Mouse (Mus musculus) myocyte (in vitro differentiated cells): Measurements from ENCODE around the gene 4930507D05Rik. TPM values are rescaled to one million over a fixed set of nuclear protein-coding genes. Genes with fewer than 3 reads are reported as not detected.
A peak's percentile ranks its signal among the peaks of the same experiment; 100 is the strongest.
"Not testable (repeated sequence)": the region's sequence is repeated elsewhere in the genome, so short reads cannot be mapped to it uniquely, and the experiment has no call there.

Source experiments
- H3K27me3 ChIP-seq: one replicate; pipeline ENCODE4 v1.6.1; 2011; ENCODE audit not compliant: control insufficient read depth, insufficient read depth, insufficient read length
- H3K36me3 ChIP-seq: one replicate; pipeline ENCODE4 v1.6.1; 2011; ENCODE audit not compliant: control insufficient read depth, insufficient read depth
- H3K4me2 ChIP-seq: one replicate; pipeline ENCODE4 v1.6.1; 2011; ENCODE audit warnings: low read depth, control low read depth
- H3K4me3 ChIP-seq: one replicate; pipeline ENCODE4 v1.5.1; 2011; ENCODE audit warnings: mild to moderate bottlenecking, control low read depth, moderate library complexity
- H3K79me2 ChIP-seq: one replicate; pipeline ENCODE4 v1.6.1; 2011; ENCODE audit not compliant: control insufficient read depth, insufficient read depth
- H3ac ChIP-seq: one replicate; pipeline ENCODE4 v1.6.1; 2011; ENCODE audit not compliant: control insufficient read depth, insufficient read length
- CEBPB ChIP-seq: IDR thresholded peaks from 2 replicates; pipeline ENCODE4 v1.6.1; 2011; ENCODE audit warnings: mild to moderate bottlenecking, moderate library complexity; ENCODE audit not compliant: poor library complexity, insufficient read depth, severe bottlenecking
- E2F4 ChIP-seq: IDR thresholded peaks from one replicate; pipeline ENCODE4 v1.6.1; 2011; ENCODE audit warnings: mild to moderate bottlenecking, control low read depth, moderate library complexity; ENCODE audit not compliant: insufficient read depth
- MAX ChIP-seq: IDR thresholded peaks from one replicate; pipeline ENCODE4 v1.6.1; 2011; ENCODE audit warnings: low read depth, mild to moderate bottlenecking, control low read depth
- MYOD1 ChIP-seq, 3 experiments: IDR thresholded peaks; one replicate each; pipeline ENCODE4 v1.6.1; 2011; ENCODE audit warnings: control low read depth in 2 of 3, low read depth in 2 of 3, mild to moderate bottlenecking in 2 of 3, moderate library complexity in 1 of 3; ENCODE audit not compliant: insufficient read length in 2 of 3, control insufficient read depth in 1 of 3
- MYOG ChIP-seq, 3 experiments: IDR thresholded peaks; one replicate each; pipeline ENCODE4 v1.6.1; 2011; ENCODE audit warnings: control low read depth in 2 of 3, low read depth in 2 of 3, mild to moderate bottlenecking in 2 of 3; ENCODE audit not compliant: insufficient read length in 2 of 3, control insufficient read depth in 1 of 3, insufficient read depth in 1 of 3
- POLR2A ChIP-seq: IDR thresholded peaks from one replicate; pipeline ENCODE4 v1.6.1; 2011; ENCODE audit warnings: low read depth, mild to moderate bottlenecking, control low read depth, moderate library complexity; ENCODE audit not compliant: insufficient read length
- POLR2AphosphoS2 ChIP-seq: IDR thresholded peaks from one replicate; pipeline ENCODE4 v1.6.1; 2011; ENCODE audit warnings: low read depth, control low read depth; ENCODE audit not compliant: insufficient read length
- REST ChIP-seq: IDR thresholded peaks from one replicate; pipeline ENCODE4 v1.6.1; 2011; ENCODE audit warnings: mild to moderate bottlenecking, control low read depth, moderate library complexity; ENCODE audit not compliant: insufficient read depth, insufficient read length
- SRF ChIP-seq: IDR thresholded peaks from one replicate; pipeline ENCODE4 v1.6.1; 2011; ENCODE audit warnings: low read depth; ENCODE audit not compliant: control insufficient read depth, insufficient read length
- TCF12 ChIP-seq: IDR thresholded peaks from one replicate; pipeline ENCODE4 v1.6.1; 2011; ENCODE audit warnings: mild to moderate bottlenecking, control low read depth; ENCODE audit not compliant: poor library complexity, insufficient read depth, severe bottlenecking
- TCF3 ChIP-seq: IDR thresholded peaks from one replicate; pipeline ENCODE4 v1.6.1; 2011; ENCODE audit warnings: low read depth, control low read depth; ENCODE audit not compliant: insufficient read length
- USF1 ChIP-seq: IDR thresholded peaks from one replicate; pipeline ENCODE4 v1.6.1; 2011; ENCODE audit warnings: low read depth, mild to moderate bottlenecking, control low read depth, moderate library complexity
- polyA plus RNA-seq: library from polyadenylated mRNA; unstranded; fragments of >200 nt; fragmentation: generic; extraction: Trizol; gene quantifications from one replicate; pipeline ENCODE4 v1.2.1, GENCODE M21; 2012; ENCODE audit warnings: missing spikeins

Gene 4930507D05Rik
- polyA plus RNA-seq, 1 experiment: 0.20 TPM

DNA sequence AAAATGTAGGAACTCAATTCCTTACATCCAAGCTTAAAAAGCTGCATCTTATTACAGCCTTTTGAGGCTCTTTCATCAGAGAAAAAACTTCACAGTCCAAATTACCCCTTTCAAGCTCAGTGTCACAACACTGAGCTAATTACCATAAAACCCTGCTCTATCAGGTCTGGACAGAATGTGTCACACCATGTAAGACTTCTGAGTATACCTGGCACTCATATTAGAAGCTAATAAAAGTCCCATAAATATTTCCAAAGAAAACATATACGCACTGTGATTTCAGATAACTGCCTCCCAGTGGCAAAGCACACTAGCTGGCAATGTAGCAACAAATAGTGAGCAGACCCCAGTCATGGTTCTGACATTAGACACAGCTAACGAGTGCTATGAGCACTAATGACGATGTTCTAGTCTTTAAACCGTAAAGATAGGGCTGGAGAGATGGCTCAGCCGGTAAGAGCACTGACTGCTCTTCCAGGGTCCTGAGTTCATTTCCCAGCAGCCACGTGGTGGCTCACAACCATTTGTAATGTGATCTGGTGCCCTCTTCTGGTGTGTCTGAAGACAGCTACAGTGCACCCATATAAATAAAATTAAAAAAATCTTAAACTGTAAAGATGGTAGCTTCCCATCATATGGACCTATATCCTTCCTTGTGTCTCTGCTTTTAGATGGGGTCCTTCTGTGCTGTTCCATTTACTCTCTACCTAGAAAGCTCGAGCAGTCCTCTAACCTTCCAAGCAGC lies 32.0 kb downstream of the 4930507D05Rik start:
- no peak overlapping the region for H3K4me3 ChIP-seq
- no peak overlapping the region for H3ac ChIP-seq
- H3K4me2 ChIP-seq: no peak overlapping the region
- peaks cover 5% of the 10 kb centered on the region for H3K36me3 ChIP-seq
- TF ChIP-seq SRF (no peak), E2F4 (no peak), MYOG (IDR thresholded peaks at IDR 0.05; ENCODE audit: control insufficient read depth in 1 of 3, insufficient read depth in 1 of 3, insufficient read length in 2 of 3, low read depth in 2 of 3) (no peak), TCF12 (no peak), REST (no peak), POLR2AphosphoS2 (no peak), TCF3 (no peak), MYOD1 (IDR thresholded peaks at IDR 0.05; ENCODE audit: control insufficient read depth in 1 of 3, insufficient read length in 2 of 3, low read depth in 2 of 3) (no peak), CEBPB (no peak), MAX (no peak), POLR2A (no peak), USF1 (no peak)
- H3K27me3 ChIP-seq: no peaks in the 10 kb centered on the region
- peaks cover 82% of the 10 kb centered on the region for H3K79me2 ChIP-seq

- peak in 1 of 3 experiments; percentile 51 for TF ChIP-seq MYOD1 (IDR thresholded peaks at IDR 0.05; ENCODE audit: control insufficient read depth in 1 of 3, insufficient read length in 2 of 3, low read depth in 2 of 3)
- TF ChIP-seq TCF3: no peak
- H3K36me3 ChIP-seq: no peaks in the 10 kb centered on the region
- H3K27me3 ChIP-seq: no peaks in the 10 kb centered on the region
- H3K4me3 ChIP-seq: peak overlapping the region; percentile 70
- H3K4me2 ChIP-seq: peak overlapping the region; percentile 91
- peak overlapping the region; percentile 24 for H3ac ChIP-seq
- peaks cover 50% of the 10 kb centered on the region for H3K79me2 ChIP-seq
Observed at GRCm38 (mm10) chr10:62485878-62486582, 36.7 kb downstream of the 4930507D05Rik start.

- TF ChIP-seq TCF12: no peak
- no peak for TF ChIP-seq E2F4
- TF ChIP-seq MYOG (IDR thresholded peaks at IDR 0.05; ENCODE audit: control insufficient read depth in 1 of 3, insufficient read depth in 1 of 3, insufficient read length in 2 of 3, low read depth in 2 of 3): no peak
- peak; percentile 95 for TF ChIP-seq USF1
- no peak for TF ChIP-seq SRF
- TF ChIP-seq POLR2AphosphoS2: peak; percentile 82
- peak; percentile 83 for TF ChIP-seq POLR2A
- peak; percentile 84 for TF ChIP-seq CEBPB
- TF ChIP-seq MYOD1 (IDR thresholded peaks at IDR 0.05; ENCODE audit: control insufficient read depth in 1 of 3, insufficient read length in 2 of 3, low read depth in 2 of 3): peak in 1 of 3 experiments; percentile 0
- TF ChIP-seq TCF3: no peak
- TF ChIP-seq MAX: no peak
- peaks cover 44% of the 10 kb centered on the region for H3K79me2 ChIP-seq
- H3K4me3 ChIP-seq: peak within 1 kb of the TSS; percentile 70
- no peaks in the 10 kb centered on the region for H3K27me3 ChIP-seq
- H3K36me3 ChIP-seq: no peaks in the 10 kb centered on the region
- H3ac ChIP-seq: peak within 1 kb of the TSS; percentile 24
- H3K4me2 ChIP-seq: peak within 1 kb of the TSS; percentile 91
Observed at GRCm38 (mm10) chr10:62486618-62487415, 37.5 kb downstream of the 4930507D05Rik start, which contains the start of gene Vps26a. Gene Vps26a (minus strand): TSS chr10:62486805.

DNA sequence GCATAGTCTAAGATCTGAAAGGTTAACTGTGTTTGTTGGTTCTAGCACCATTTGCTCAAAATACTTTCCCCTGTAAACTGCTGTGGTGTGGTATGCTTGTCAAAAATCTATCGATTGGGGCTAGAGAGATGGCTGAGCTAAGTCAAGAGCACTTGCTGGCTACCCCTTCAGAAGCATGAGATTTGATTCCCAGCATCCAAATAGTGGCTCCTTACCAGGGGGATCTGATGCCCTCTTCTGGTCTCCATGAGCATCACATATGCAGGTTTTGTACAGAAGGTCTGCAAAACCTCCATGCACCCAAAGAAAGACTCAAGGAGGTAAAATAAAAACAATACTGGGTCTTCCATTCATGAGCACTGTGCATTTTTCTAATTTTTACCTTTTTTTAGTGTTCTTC lies 39.0 kb downstream of the 4930507D05Rik start:
- Histone ChIP-seq H3K27me3 (no peaks in the 10 kb centered on the region), H3K79me2 (peaks cover 30% of the 10 kb centered on the region), H3K4me2 (peak overlapping the region; percentile 90), H3K36me3 (no peaks in the 10 kb centered on the region), H3K4me3 (no peak overlapping the region), H3ac (no peak overlapping the region)
- TF ChIP-seq MYOG (IDR thresholded peaks at IDR 0.05; ENCODE audit: control insufficient read depth in 1 of 3, insufficient read depth in 1 of 3, insufficient read length in 2 of 3, low read depth in 2 of 3): no peak
- TF ChIP-seq CEBPB: no peak
- TF ChIP-seq POLR2AphosphoS2: no peak
- no peak for TF ChIP-seq SRF
- no peak for TF ChIP-seq TCF12
- TF ChIP-seq POLR2A: no peak
- no peak for TF ChIP-seq USF1
- no peak for TF ChIP-seq TCF3
- TF ChIP-seq REST: no peak
- no peak for TF ChIP-seq MAX
- TF ChIP-seq MYOD1 (IDR thresholded peaks at IDR 0.05; ENCODE audit: control insufficient read depth in 1 of 3, insufficient read length in 2 of 3, low read depth in 2 of 3): no peak
- TF ChIP-seq E2F4: no peak

DNA sequence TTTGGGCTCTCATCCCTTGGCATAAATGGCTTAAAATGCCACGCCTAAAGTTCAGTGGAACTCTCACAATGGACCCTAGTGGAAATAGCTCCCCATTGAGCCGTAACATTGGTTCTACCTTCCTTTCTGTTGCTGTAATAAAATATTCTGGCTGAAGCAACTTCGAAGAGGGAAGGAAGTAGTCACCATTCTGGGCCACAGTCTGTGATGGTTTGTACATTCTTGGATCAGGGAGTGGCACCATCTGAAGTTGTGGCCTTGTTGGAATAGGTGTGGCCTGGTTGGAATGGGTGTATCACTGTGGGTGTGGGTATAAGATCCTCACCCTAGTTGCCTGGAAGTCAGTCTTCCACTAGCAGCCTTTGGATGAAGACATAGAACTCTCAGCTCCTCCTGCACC lies 42.4 kb downstream of the 4930507D05Rik start:
- H3K27me3 ChIP-seq, H3K4me2 ChIP-seq, H3K4me3 ChIP-seq, H3K36me3 ChIP-seq, H3ac ChIP-seq, H3K79me2 ChIP-seq: not testable (repeated sequence)
